Mouse (Mus musculus) testis, adult 2 months (tissue): Measurements from ENCODE around the gene Skp1a. TPM values are rescaled to one million over a fixed set of nuclear protein-coding genes. Genes with fewer than 3 reads are reported as not detected.

Experiments
- H3K27ac ChIP-seq: fragments of 200-500 bp; 2 replicates; pipeline ENCODE4 v1.5.1; 2012; ENCODE audit warnings: low read depth, low read length; ENCODE audit not compliant: control insufficient read depth, insufficient read depth
- H3K27me3 ChIP-seq: fragments of 200-500 bp; 2 replicates; pipeline ENCODE4 v1.6.1; 2012; ENCODE audit warnings: mild to moderate bottlenecking, low read length, moderate library complexity; ENCODE audit not compliant: control insufficient read depth, insufficient read depth
- H3K36me3 ChIP-seq: fragments of 200-500 bp; 2 replicates; pipeline ENCODE4 v1.6.1; 2012; ENCODE audit warnings: mild to moderate bottlenecking, low read length; ENCODE audit not compliant: control insufficient read depth, insufficient read depth
- H3K4me1 ChIP-seq: fragments of 200-500 bp; 2 replicates; pipeline ENCODE4 v1.6.1; 2012; ENCODE audit warnings: low read length; ENCODE audit not compliant: control insufficient read depth, insufficient read depth
- H3K4me3 ChIP-seq: fragments of 200-500 bp; 2 replicates; pipeline ENCODE4 v1.5.1; 2012; ENCODE audit warnings: low read depth, mild to moderate bottlenecking, low read length, moderate library complexity, mixed read lengths; ENCODE audit not compliant: control insufficient read depth
- CTCF ChIP-seq: fragments of 200-500 bp; IDR thresholded peaks from 2 replicates; pipeline ENCODE4 v1.5.1; 2012; ENCODE audit warnings: low read depth, mild to moderate bottlenecking, inconsistent platforms, low read length, moderate library complexity; ENCODE audit not compliant: control insufficient read depth, insufficient read depth, insufficient replicate concordance
- POLR2A ChIP-seq: fragments of 200-500 bp; IDR thresholded peaks from 2 replicates; pipeline ENCODE4 v1.6.1; 2012; ENCODE audit warnings: low read depth, mild to moderate bottlenecking, inconsistent platforms, low read length, moderate library complexity; ENCODE audit not compliant: control insufficient read depth
- polyA plus RNA-seq: library from polyadenylated mRNA; depleted of rRNA; stranded (reverse); fragments of >200 nt; gene quantifications from 2 replicates; pipeline ENCODE4 v1.2.3, GENCODE M21; 2012

The Skp1a gene
- polyA plus RNA-seq, 1 experiment, result 95.9 TPM

DNA sequence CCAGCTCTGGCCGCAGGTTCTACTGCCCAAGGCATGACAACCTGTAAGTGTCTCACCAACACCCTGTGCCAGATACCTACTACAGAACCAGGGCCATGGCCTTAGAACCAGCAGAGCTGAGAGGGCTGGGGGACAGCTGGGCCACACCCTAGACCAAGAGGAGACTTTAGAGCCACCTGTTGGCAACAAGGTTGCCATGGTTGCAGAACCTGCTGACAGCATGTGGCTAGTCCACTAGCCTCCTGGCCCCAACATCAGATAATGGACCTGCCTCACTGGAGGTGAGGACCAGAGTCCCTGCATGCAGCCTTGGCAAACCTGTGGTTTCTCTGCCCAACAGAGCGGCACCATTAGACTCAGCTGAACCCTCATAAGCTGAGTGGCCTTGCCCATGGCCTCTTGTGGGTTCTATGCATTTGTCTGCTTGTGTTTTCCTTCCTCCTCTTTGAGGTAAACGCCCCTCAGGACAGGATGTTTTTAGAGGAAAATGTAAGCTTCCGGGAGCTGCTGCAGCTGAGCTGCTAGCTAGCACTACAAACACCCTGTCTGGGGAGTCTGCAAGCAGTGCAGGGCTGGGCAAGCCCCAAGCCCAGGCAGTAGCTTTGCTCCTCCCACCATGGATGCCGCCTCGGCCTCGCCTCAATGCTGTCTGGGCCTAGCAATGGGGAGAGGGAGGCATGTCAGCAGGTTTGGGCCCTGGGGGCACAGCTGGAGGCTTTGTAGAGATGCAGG, 36.5 kb downstream of the Skp1a start:
- Histone ChIP-seq H3K27ac (no peak overlapping the region), H3K4me1 (peaks cover 6% of the 10 kb centered on the region), H3K4me3 (no peak overlapping the region), H3K36me3 (no peaks in the 10 kb centered on the region), H3K27me3 (no peaks in the 10 kb centered on the region)
- no peak for TF ChIP-seq CTCF
- TF ChIP-seq POLR2A, result no peak

- Histone ChIP-seq H3K36me3 (no peaks in the 10 kb centered on the region), H3K4me3 (no peak overlapping the region), H3K27me3 (no peaks in the 10 kb centered on the region), H3K4me1 (peaks cover 6% of the 10 kb centered on the region), H3K27ac (no peak overlapping the region)
- no peak for TF ChIP-seq POLR2A
- no peak for TF ChIP-seq CTCF
Measured at GRCm38 (mm10) chr11:52269841-52270240, 38.0 kb downstream of the Skp1a start.

- TF ChIP-seq POLR2A (no peak), CTCF (no peak)
- H3K4me1 ChIP-seq, result peaks cover 16% of the 10 kb centered on the region
- H3K36me3 ChIP-seq, result no peaks in the 10 kb centered on the region
- no peaks in the 10 kb centered on the region for H3K27me3 ChIP-seq
- H3K27ac ChIP-seq, result no peak overlapping the region
- no peak overlapping the region for H3K4me3 ChIP-seq
Measured at GRCm38 (mm10) chr11:52271765-52272495, 40.1 kb downstream of the Skp1a start.

- Histone ChIP-seq H3K36me3 (no peaks in the 10 kb centered on the region), H3K27ac (no peak overlapping the region), H3K4me1 (peaks cover 16% of the 10 kb centered on the region)
Measured at GRCm38 (mm10) chr11:52272619-52273018, 40.8 kb downstream of the Skp1a start.

DNA sequence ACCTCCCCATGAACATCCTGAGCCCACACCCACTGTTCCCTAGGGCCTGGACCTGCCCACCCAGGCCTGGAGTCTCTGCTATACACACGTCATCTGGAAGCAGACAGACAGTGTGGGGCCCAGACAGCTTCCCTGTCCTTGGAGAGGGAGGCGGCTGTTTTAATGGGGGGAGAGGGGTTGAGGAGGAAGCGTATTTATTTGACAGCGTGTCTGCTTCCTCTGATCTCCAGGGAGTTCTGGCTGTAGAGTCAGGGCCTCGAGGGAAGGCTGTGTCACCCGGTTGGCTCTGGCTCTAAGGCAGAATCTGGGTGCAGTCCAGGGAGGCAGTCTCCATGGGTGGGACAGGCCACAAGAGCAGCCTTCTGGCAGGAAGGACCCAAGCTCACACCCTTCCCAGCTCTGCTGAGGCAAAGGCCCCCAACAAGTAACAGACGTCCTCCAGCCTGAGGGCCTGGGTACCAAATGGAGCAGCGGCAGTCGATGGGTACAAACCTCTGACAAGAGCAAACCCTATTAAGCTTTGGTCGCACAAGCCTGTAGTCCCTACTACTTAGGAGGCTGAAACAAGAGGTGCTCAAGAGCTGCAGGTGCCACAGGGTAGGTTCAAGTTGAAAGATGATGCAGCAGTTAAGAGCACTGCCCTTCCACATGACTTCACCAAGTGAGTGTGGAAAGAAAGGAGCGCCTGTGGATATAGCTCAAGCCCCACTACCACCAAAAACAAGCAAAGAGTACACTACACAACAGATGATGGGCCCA, 41.6 kb downstream of the Skp1a start:
- Histone ChIP-seq H3K4me1 (peaks cover 15% of the 10 kb centered on the region), H3K27ac (no peak overlapping the region), H3K36me3 (no peaks in the 10 kb centered on the region; the same call in 1 of the 2 replicates), H3K27me3 (no peaks in the 10 kb centered on the region), H3K4me3 (no peak overlapping the region)
- TF ChIP-seq POLR2A (no peak), CTCF (no peak)

More at GRCm38 (mm10) chr11:52272619-52273018, 40.8 kb downstream of the Skp1a start:
- H3K27me3 ChIP-seq, result no peaks in the 10 kb centered on the region
- TF ChIP-seq POLR2A, result no peak
- TF ChIP-seq CTCF, result no peak
- H3K4me3 ChIP-seq, result no peak overlapping the region

- no peak overlapping the region for H3K27ac ChIP-seq
- no peak overlapping the region for H3K4me3 ChIP-seq
- H3K27me3 ChIP-seq, result no peaks in the 10 kb centered on the region
- H3K36me3 ChIP-seq, result no peaks in the 10 kb centered on the region; the same call in 1 of the 2 replicates
- TF ChIP-seq POLR2A, result no peak
- TF ChIP-seq CTCF, result no peak
- H3K4me1 ChIP-seq, result peaks cover 12% of the 10 kb centered on the region
Measured at GRCm38 (mm10) chr11:52273942-52274330, 42.1 kb downstream of the Skp1a start.

DNA sequence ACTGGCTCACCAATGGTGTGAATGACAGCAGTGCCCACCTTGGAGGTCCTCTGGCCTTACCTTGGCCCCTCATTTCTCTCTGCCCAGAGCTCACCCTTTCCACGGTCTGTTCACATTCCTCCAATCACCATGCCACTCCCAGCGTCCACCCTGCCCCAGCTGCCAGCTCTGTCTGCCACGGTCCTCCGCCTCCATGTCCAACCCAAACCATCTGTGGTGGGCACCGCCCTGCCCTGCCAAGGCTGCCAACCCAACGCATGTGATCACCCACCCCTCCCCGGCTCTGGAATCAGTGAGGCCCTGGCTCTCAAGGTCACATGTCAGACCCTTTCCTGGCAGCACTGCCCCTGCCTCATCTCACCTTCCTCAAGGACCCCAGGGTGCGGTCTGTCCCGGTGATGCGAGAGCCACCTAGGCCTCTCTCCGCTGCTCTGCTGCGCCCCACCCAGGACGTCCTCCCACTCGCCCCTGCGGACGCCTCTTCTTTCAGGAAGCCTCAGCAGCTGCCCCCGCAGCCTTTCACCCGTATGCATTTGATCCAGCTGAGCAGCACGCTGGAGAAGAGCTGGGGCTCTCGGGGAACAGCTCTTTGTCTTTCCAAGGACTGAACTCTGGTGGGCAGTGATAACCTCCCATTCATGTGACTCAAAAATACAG, 42.8 kb downstream of the Skp1a start:
- TF ChIP-seq POLR2A (no peak), CTCF (no peak)
- H3K4me3 ChIP-seq, result no peak overlapping the region
- H3K27me3 ChIP-seq, result no peaks in the 10 kb centered on the region
- no peaks in the 10 kb centered on the region; the same call in 1 of the 2 replicates for H3K36me3 ChIP-seq
- H3K27ac ChIP-seq, result no peak overlapping the region
- peaks cover 10% of the 10 kb centered on the region for H3K4me1 ChIP-seq
